Mouse (Mus musculus) gastrocnemius, postnatal 36 days (tissue): ENCODE data around the gene Fthl17c. TPM values are rescaled to one million over a fixed set of nuclear protein-coding genes. Genes with fewer than 3 reads are reported as not detected.
A peak's percentile ranks its signal among the peaks of the same experiment; 100 is the strongest.
"Not testable (repeated sequence)": the region's sequence is repeated elsewhere in the genome, so short reads cannot be mapped to it uniquely, and the experiment has no call there.

Source experiments
- DNase-seq, 2 experiments: peaks; one replicate each; pipeline ENCODE4 v3.0.0; 2022
- intact Hi-C: fragments of 180-260 bp; cut with DNase I; formaldehyde crosslinking; loops from one replicate; pipeline ENCODE4 v1.15.1; 2025
- long read RNA-seq, 2 experiments: library from polyadenylated mRNA; stranded (forward); transcript quantifications; one replicate each; pipeline ENCODE4 v2.0.0; 2021
- total RNA-seq, 2 experiments: library from RNA; stranded (reverse); gene quantifications; 2 replicates each; pipeline ENCODE4 v1.2.3; 2021

Gene Fthl17c
- not detected for total RNA-seq
- long read RNA-seq, experiment 1 = 0 reads
- long read RNA-seq, experiment 2 = 0 reads

DNA sequence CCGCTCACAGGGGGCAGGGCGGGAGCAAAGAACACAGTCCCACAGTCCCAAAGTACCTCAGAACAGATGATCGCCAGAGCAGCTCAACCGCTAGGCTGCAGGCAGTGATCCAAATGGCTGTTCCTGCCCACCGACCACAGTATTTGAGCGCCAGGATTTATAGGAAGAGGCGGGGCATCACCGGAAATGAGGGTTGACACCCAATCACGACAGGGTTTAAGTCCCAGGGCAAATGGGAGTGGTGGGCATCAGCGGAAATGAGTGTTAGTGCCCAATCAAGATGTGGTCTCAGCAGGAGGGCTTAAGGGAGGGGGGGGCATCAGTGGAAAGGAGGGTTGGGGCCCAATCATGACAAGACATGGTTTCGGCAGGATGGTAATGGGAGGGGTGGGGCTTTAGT, at the start of gene Fthl17c:
Gene Fthl17c (minus strand): TSS at position 101 of the 400 bp plus-strand sequence.
- DNase-seq, intact Hi-C loops: not testable (repeated sequence)

DNA sequence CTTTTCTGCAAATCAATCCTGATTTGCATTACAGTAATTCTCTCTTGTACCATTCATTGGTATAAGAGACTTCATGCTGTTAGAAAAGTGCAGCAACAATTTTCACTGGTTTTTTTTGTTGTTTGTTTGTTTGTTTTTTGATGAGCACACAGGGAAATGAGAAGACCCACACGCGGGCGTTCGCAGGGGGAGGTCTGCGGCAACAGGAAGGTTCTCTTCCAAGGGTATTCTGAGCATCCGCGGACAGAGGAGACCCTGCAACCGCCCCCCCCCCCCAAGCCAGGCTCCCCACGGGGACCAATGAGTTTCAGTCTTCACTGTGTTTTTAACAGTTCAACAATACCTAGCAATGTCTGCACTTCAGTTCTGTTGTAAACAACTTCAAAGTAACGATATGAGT, 43.1 kb upstream of the Fthl17c start:
- intact Hi-C loops = no loop called here
- DNase-seq = no peak

- DNase-seq = no peak
- intact Hi-C loops = no loop called here
These were observed 39.7 kb upstream of the Fthl17c start for GRCm38 (mm10) chrX:9016079-9016478.

DNA sequence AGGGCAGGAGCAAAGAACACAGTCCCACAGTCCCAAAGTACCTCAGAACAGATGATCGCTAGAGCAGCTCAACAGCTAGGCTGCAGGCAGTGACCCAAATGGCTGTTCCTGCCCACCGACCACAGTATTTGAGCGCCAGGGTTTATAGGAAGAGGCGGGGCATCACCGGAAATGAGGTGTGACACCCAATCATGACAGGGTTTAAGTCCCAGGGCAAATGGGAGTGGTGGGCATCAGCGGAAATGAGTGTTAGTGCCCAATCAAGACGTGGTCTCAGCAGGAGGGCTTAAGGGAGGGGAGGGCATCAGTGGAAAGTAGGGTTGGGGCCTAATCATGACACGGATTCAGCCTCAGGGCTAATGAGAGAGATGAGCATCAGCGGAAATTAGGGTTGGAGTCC, 10.3 kb upstream of the Fthl17c start, which contains the start of gene Fthl17d:
Gene Fthl17d (minus strand): TSS at position 101 of the 400 bp plus-strand sequence.
- intact Hi-C loops, DNase-seq: not testable (repeated sequence)

GRCm38 (mm10) chrX:8964618-8965017, 11.7 kb downstream of the Fthl17c start:
- intact Hi-C loops, DNase-seq: not testable (repeated sequence)

DNA sequence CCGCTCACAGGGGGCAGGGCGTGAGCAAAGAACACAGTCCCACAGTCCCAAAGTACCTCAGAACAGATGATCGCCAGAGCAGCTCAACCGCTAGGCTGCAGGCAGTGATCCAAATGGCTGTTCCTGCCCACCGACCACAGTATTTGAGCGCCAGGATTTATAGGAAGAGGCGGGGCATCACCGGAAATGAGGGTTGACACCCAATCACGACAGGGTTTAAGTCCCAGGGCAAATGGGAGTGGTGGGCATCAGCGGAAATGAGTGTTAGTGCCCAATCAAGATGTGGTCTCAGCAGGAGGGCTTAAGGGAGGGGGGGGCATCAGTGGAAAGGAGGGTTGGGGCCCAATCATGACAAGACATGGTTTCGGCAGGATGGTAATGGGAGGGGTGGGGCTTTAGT, 13.5 kb downstream of the Fthl17c start, which contains the start of gene Fthl17b:
Gene Fthl17b (minus strand): TSS at position 101 of the 400 bp plus-strand sequence.
- DNase-seq, intact Hi-C loops: not testable (repeated sequence)

DNA sequence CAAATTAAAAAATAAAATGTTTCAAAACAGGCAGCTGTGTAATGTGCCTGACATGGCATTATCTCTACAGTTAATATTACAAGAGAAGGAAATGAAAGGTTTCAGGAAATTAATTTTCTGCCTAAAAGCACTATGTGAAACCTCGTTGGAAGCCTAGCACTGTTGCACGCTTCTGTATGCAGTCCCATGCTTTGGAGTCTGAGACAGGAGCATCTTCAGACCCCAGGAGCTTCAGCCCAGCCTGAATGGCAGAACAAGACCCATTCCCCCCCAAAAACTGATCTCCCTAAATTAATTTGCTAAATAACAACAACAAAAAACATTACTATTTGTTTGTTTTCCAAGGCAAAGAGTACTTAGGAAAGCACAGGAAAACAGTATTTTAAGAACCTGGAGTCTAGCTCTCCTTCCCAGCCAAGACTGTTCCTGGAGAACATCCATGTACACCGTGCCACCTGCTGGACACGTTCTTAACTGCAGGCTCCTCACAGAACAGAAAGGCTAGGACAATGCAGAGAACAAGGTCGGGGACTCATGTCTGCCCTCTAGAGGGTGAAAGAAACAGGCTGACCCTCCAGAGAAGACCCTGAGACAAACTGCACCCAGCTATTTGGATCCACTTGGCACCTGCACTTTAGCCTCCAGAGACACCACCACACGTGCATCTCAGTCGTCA, 28.1 kb downstream of the Fthl17c start:
- peak; percentile 37 to 67 for DNase-seq
- intact Hi-C loops = not testable (repeated sequence)

DNA sequence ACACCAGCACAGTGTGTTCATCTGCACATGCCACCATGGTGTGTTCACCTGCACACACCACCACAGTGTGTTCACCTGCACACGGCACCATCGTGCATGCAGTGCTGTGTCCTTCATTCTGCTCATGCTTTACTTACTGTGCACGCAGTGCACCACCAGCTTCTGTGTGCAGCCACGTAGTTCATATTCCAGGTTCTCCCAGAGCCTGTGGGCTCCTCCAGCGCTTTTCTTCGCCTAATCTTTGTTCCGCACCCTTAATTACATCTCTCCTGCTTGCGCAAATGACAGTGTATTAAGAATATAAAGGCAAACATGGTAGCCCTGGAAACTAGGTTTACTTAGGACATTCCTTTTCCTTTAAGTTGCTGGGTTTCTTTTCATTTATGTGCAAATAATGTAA, 32.3 kb downstream of the Fthl17c start:
- DNase-seq = no peak
- intact Hi-C loops = no loop called here

DNA sequence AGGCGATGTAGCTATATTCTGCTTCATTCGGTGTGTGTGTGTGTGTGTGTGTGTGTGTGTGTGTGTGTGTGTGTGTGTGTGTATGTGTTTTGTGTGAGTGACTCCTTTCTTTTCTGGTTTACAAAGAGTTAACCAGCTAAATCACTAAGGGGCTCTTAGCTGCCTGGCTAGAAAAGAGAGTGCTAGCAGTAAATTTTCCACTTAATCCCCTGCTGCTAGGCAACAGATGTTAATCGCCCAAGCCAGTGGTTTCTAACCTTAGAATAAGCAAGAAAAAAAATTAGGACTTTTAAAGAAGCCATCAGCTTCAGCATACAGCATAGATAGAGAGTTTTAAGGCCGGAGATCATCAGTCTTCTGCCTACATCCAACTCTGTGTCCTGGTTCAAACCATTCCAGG, 49.1 kb downstream of the Fthl17c start:
- intact Hi-C loops = no loop called here
- DNase-seq = no peak

Other genes with a start within 250 kb of the Fthl17c start
- not detected for gene Ssx9, start 228.1 kb downstream of the Fthl17c start, total RNA-seq
- not detected for gene Ssxb5, start 172.9 kb downstream of the Fthl17c start, total RNA-seq
- not detected for gene Gm6592, start 132.6 kb downstream of the Fthl17c start, total RNA-seq
- not detected for gene Gm5751, start 102.3 kb downstream of the Fthl17c start, total RNA-seq
- gene B630019K06Rik, start 84.2 kb downstream of the Fthl17c start, total RNA-seq = under 1 TPM; 0.36 to 0.42 TPM
- gene Fthl17b, start 13.6 kb downstream of the Fthl17c start, total RNA-seq = not detected
- not detected for gene Fthl17d, start 10.2 kb upstream of the Fthl17c start, total RNA-seq
- gene Fthl17e, start 56.9 kb upstream of the Fthl17c start, total RNA-seq = not detected
- not detected for gene Fthl17f, start 86.5 kb upstream of the Fthl17c start, total RNA-seq
- not detected for gene 4930402K13Rik, start 128.0 kb upstream of the Fthl17c start, total RNA-seq
- gene Lancl3, start 223.3 kb upstream of the Fthl17c start, total RNA-seq = under 1 TPM; 0.17 to 0.23 TPM